Mouse (Mus musculus): Measurements from ENCODE around the gene Gm28048. TPM values are rescaled to one million over a fixed set of nuclear protein-coding genes. Genes with fewer than 3 reads are reported as not detected.

The Gm28048 gene
- total and polyA plus RNA-seq, 2 experiments from 2014 or later: 3.4 TPM; not detected in 1

- peaks cover 11% of the 10 kb centered on the region; the same call in 1 of the 2 replicates for H3K27me3 ChIP-seq (ENCODE audit: insufficient read depth, low read length)
- peak; percentile 43 for DNase-seq (ENCODE audit: low spot score)
- H3K9ac ChIP-seq (replicated peaks; ENCODE audit: low read length): no peak overlapping the region
- H3K36me3 ChIP-seq (ENCODE audit: insufficient read depth, low read length): no peaks in the 10 kb centered on the region
- no peak overlapping the region for H3K27ac ChIP-seq
- TF ChIP-seq CTCF (IDR thresholded peaks at IDR 0.05; ENCODE audit: low read depth): no peak
- no peak overlapping the region for H3K4me3 ChIP-seq (ENCODE audit: low read length)
- 51% methylated on average over 4 of the region's 4 CpGs for WGBS
- H3K4me1 ChIP-seq (ENCODE audit: insufficient read depth, low read length): peaks cover 12% of the 10 kb centered on the region; the same call in 1 of the 2 replicates
- H3K9me3 ChIP-seq (ENCODE audit: low read length): no peaks in the 10 kb centered on the region
- ATAC-seq: no peak
- no peak overlapping the region; the same call in 1 of the 2 replicates for H3K4me2 ChIP-seq (ENCODE audit: low read depth, low read length)
Measured at GRCm38 (mm10) chr11:22861315-22861714, 120.6 kb downstream of the Gm28048 start.

DNA sequence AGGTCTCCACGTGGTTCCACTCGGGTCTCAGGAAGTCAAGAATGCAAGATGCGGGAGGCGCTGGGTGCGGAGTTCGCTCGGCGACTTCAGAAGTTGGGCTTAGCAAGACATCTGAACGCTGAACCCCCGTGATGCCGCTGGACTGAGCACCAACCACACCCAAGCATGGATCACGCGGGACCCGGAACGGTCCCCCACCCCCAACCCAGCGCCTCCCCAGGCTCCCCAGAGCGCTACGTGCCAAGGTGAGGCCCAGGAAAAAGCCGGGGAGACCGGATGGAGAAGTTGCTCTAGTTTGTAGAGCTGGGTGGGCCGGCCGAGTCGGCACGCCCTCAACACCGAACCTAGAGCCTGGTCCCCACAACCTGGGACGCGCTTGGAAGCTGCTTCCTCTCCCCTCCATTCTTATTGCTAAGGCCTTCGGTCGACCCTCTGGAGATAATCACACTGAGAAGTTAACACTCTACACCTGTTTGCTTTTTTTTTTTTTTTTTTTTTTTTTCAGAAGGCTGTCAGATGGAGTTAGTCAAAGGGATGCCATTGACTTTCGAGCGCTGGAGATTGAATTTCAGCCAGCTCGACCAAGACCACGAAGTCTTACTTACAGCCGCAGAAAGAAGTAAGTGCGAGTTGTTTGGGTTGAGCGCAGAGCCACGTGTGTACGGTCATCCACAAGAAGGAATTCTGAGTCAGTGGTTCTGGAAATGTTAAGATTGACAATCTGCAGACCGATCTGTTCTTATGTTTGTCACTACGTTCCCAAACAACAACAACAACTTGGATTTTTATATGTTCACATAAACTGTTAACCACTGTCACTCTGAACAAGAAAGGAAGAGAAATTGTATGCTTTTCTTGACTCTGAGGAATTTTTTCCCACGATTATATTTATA is 121.3 kb downstream of the Gm28048 start, which contains the start of gene B3gnt2:
B3gnt2 (minus strand) TSS at position 627 of the 893 bp plus-strand sequence.
- Histone ChIP-seq H3K36me3 (ENCODE audit: insufficient read depth, low read length) (no peaks in the 10 kb centered on the region), H3K9ac (replicated peaks; ENCODE audit: low read length) (peak within 1 kb of the TSS; percentile 53), H3K9me3 (ENCODE audit: low read length) (no peaks in the 10 kb centered on the region), H3K27ac (peak within 1 kb of the TSS; percentile 38), H3K4me3 (ENCODE audit: low read length) (peak within 1 kb of the TSS; percentile 80), H3K27me3 (ENCODE audit: insufficient read depth, low read length) (peaks cover 11% of the 10 kb centered on the region; the same call in 1 of the 2 replicates), H3K4me2 (ENCODE audit: low read depth, low read length) (peak within 1 kb of the TSS; percentile 98), H3K4me1 (ENCODE audit: insufficient read depth, low read length) (peaks cover 12% of the 10 kb centered on the region; the same call in 1 of the 2 replicates)
- no peak for TF ChIP-seq CTCF (IDR thresholded peaks at IDR 0.05; ENCODE audit: low read depth)
- DNase-seq (ENCODE audit: low spot score) (no peak), ATAC-seq (no peak)
- WGBS: 7% methylated on average over 41 of the region's 41 CpGs

- Histone ChIP-seq H3K27me3 (ENCODE audit: insufficient read depth, low read length) (peaks cover 11% of the 10 kb centered on the region; the same call in 1 of the 2 replicates), H3K4me3 (ENCODE audit: low read length) (peak overlapping the region; percentile 80), H3K27ac (peak overlapping the region; percentile 38), H3K9ac (replicated peaks; ENCODE audit: low read length) (peak overlapping the region; percentile 53), H3K9me3 (ENCODE audit: low read length) (no peaks in the 10 kb centered on the region), H3K36me3 (ENCODE audit: insufficient read depth, low read length) (no peaks in the 10 kb centered on the region), H3K4me2 (ENCODE audit: low read depth, low read length) (peak overlapping the region; percentile 98), H3K4me1 (ENCODE audit: insufficient read depth, low read length) (peaks cover 12% of the 10 kb centered on the region; the same call in 1 of the 2 replicates)
- peak; percentile 34 for TF ChIP-seq CTCF (IDR thresholded peaks at IDR 0.05; ENCODE audit: low read depth)
- WGBS: under 1% methylated on average over 48 of the region's 55 CpGs
- peak; percentile 91 for ATAC-seq
- DNase-seq (ENCODE audit: low spot score): peak; percentile 89
Measured at GRCm38 (mm10) chr11:22859633-22860334, 122.1 kb downstream of the Gm28048 start.

- H3K9ac ChIP-seq (replicated peaks; ENCODE audit: low read length): peak overlapping the region; percentile 53
- H3K36me3 ChIP-seq (ENCODE audit: insufficient read depth, low read length): no peaks in the 10 kb centered on the region
- H3K4me1 ChIP-seq (ENCODE audit: insufficient read depth, low read length): peaks cover 12% of the 10 kb centered on the region; the same call in 1 of the 2 replicates
- H3K27ac ChIP-seq: peak overlapping the region; percentile 38
- H3K4me2 ChIP-seq (ENCODE audit: low read depth, low read length): peak overlapping the region; percentile 98
- no peaks in the 10 kb centered on the region for H3K9me3 ChIP-seq (ENCODE audit: low read length)
- WGBS: under 1% methylated on average over 23 of the region's 41 CpGs
- TF ChIP-seq CTCF (IDR thresholded peaks at IDR 0.05; ENCODE audit: low read depth): no peak
- ATAC-seq (peak; percentile 69; the same call in 1 of the 2 replicates), DNase-seq (ENCODE audit: low spot score) (no peak)
- peaks cover 11% of the 10 kb centered on the region; the same call in 1 of the 2 replicates for H3K27me3 ChIP-seq (ENCODE audit: insufficient read depth, low read length)
- peak overlapping the region; percentile 80 for H3K4me3 ChIP-seq (ENCODE audit: low read length)
Measured at GRCm38 (mm10) chr11:22859301-22859632, 122.6 kb downstream of the Gm28048 start.

DNA sequence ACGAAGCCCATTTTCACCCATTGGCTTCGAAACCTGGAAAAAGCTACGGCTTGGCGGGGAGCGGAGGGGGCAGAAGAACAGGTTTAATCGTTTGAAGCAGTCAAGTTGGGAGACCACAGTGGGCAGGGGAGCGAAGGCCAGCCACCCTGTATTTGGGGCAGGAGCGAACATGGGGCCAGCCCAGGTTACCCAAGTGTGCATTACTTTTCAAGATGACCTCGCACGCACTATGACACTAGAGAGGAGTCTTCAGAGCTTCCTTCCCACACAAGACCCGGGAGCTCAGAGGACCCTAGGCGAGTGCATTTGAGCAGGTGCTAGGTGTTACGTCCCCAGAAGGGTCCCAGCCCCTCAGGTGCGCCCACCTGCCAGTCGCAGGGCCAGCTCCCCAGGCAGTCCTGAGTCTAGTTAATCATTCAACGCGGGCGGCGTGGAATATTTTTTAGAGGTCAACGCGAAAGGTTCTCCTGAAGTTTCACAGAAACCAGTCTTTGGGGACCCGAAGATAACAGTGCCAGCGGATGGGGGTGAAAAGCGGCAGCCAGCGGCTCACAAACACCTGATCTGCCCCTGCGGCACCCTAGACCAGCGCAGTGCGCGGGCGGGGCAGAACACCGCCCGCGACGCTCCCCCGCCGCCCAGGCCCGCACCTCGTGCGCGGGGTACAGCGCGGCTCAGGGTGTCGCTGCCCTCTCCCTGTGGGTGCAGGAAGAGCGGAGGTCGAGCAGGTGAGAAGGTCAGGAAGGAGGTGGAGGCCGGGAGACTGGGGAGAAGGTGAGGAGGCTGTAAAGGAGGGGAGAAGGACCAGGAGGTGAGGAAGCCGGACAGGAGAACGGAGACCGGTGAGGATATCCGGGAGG is 123.2 kb downstream of the Gm28048 start:
- peak overlapping the region; percentile 98 for H3K4me2 ChIP-seq (ENCODE audit: low read depth, low read length)
- H3K9me3 ChIP-seq (ENCODE audit: low read length): no peaks in the 10 kb centered on the region
- peak overlapping the region; percentile 80 for H3K4me3 ChIP-seq (ENCODE audit: low read length)
- TF ChIP-seq CTCF (IDR thresholded peaks at IDR 0.05; ENCODE audit: low read depth): no peak
- 3% methylated on average over 50 of the region's 50 CpGs for WGBS
- H3K27ac ChIP-seq: 0 out of 2 replicates have a peak overlapping the region, but pooled peaks have one; percentile 38
- H3K9ac ChIP-seq (replicated peaks; ENCODE audit: low read length): peak overlapping the region; percentile 53
- DNase-seq (ENCODE audit: low spot score): no peak
- ATAC-seq: peak; percentile 45; the same call in 1 of the 2 replicates
- peaks cover 11% of the 10 kb centered on the region; the same call in 1 of the 2 replicates for H3K27me3 ChIP-seq (ENCODE audit: insufficient read depth, low read length)
- peaks cover 12% of the 10 kb centered on the region; the same call in 1 of the 2 replicates for H3K4me1 ChIP-seq (ENCODE audit: insufficient read depth, low read length)
- H3K36me3 ChIP-seq (ENCODE audit: insufficient read depth, low read length): no peaks in the 10 kb centered on the region
